Mouse (Mus musculus) fibroblast of lung, adult 2 months (primary cell): ENCODE data around the gene Anks1b.
A peak's percentile ranks its signal among the peaks of the same experiment; 100 is the strongest.

Experiments used
- DNase-seq: peaks from one replicate; pipeline ENCODE4 v3.0.0-alpha.2; 2011; ENCODE audit warnings: low read depth

Anks1b gene

GRCm38 (mm10) chr10:90376605-90377004 is 503.3 kb downstream of the Anks1b start:
- no peak for DNase-seq

- no peak for DNase-seq
These were observed 506.8 kb downstream of the Anks1b start for GRCm38 (mm10) chr10:90380062-90380461.

- DNase-seq: no peak
These were observed 507.5 kb downstream of the Anks1b start for GRCm38 (mm10) chr10:90380704-90381339.

- DNase-seq: no peak
These were observed 527.1 kb downstream of the Anks1b start for GRCm38 (mm10) chr10:90400382-90400781.

- no peak for DNase-seq
These were observed 535.2 kb downstream of the Anks1b start for GRCm38 (mm10) chr10:90408484-90408883.

DNA sequence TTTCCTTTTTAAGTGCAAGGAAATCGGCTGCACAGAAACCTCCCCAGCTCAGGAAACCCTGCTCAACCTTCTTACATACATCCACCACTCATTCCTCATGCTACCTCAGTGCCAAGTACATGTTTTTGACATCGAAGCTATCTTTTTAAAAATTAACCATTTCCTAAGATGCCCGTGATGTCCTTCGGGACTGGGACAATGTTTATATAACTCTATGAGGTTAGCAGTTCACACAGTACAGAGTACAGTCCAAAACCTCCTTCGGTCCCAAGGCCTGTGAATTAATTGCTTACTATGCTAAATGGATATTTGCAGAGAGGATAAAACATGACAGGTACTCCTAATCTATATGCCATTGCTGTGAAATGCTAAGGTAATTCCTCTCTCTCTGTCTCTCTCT is 558.2 kb downstream of the Anks1b start:
- no peak for DNase-seq

- no peak for DNase-seq
These were observed 558.7 kb downstream of the Anks1b start for GRCm38 (mm10) chr10:90431974-90432373.

DNA sequence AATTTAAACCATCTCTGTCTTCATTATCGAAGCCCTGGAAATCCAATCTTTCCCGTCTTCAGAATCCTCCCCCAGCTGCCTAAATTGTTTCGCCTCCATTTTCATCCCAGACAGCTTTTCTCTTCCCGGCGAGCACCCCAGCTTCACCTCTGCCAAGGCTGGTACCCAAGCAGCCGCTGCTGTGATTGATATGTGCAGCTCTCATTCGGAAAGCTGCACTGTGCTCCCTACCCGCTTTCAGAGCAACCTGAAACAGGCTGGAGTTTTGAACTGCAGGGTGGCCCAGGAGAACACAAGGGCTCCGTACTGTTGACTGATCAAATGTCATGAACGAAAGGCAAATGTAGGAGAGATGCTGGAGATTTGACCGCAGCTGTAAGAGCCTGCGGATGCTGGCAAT is 559.2 kb downstream of the Anks1b start:
- DNase-seq: no peak

DNA sequence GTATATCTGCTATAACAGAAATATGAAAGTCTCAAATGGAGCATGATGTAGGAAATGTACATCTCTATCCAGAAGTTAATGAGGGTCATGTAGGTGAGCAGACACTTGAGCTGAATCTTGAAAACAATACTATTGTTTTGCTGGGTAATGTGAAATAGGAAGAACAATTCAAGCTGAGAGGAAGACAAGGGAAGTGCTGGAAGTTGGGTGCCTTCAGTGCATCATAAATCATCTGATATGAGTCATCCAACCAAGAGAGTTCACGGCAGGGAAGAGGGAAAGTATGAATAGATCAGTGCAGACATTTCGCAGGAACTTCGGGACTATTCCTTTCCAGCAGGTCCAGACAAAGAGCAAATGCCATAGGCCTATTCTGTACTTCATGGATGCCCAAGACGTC is 567.7 kb downstream of the Anks1b start:
- DNase-seq: no peak

- peak; percentile 0 for DNase-seq
These were observed 568.3 kb downstream of the Anks1b start for GRCm38 (mm10) chr10:90441656-90442055.

DNA sequence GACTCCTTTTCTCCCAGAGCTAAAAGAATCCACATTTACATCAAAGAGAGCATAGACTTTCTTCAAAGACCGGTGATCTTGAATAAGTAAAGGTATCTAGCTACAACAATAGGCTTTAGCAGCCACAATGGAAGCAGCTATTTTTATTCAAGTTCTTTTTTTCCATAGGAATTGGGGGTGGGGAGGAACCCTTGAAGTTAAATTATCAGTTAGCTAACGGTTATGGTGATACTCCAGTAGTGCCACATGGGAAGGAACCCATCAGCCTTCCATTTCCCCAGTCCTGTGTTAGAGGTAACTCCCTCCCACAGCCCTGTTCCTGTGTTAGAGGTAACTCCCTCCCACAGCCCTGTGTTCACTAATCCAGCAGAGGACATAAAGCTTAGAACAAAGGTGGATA is 591.6 kb downstream of the Anks1b start:
- DNase-seq: no peak

- DNase-seq: no peak
These were observed 592.1 kb downstream of the Anks1b start for GRCm38 (mm10) chr10:90465426-90465825.

GRCm38 (mm10) chr10:90467546-90467945 is 594.2 kb downstream of the Anks1b start:
- no peak for DNase-seq

DNA sequence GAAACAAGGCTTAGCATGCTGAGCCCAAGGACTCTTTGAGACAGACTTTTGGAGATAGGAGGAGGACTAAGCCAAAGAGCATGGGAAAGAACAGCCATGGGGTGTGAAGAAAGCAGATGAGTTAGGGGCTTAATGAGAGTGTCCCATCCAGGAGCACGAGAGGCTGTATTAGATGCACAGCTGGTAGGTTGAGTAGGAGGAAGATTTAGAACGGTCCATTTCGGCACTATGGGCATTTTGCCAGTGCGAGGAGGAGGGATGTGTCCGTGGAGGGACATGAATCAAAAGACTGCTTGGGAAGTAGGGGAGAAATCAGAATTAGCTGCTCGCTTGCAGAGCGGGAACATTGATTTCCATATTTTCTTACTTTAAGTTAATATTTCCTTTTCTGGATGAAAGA is 620.1 kb downstream of the Anks1b start:
- no peak for DNase-seq

GRCm38 (mm10) chr10:90493996-90494642 is 620.8 kb downstream of the Anks1b start:
- no peak for DNase-seq

GRCm38 (mm10) chr10:90494981-90495516 is 621.7 kb downstream of the Anks1b start:
- DNase-seq: no peak

DNA sequence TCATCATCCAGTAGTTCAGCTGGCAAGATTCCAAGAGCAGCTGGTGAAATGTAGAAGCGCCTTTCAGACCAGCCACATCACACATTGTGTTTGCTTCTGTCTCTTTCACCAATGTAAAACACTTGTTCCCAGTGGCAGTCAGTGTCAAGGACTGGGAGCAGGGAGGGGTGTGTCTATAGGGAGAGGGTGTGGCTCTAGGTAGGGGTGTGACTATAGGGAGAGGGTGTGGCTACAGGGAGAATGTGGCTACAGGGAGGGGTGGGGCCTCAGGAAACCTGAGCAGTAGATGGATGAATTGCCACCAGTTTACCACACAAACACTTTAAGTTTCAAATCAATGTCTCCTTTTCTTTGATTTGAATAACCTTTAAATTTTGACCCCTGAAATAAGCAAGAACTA is 634.3 kb downstream of the Anks1b start:
- no peak for DNase-seq

DNA sequence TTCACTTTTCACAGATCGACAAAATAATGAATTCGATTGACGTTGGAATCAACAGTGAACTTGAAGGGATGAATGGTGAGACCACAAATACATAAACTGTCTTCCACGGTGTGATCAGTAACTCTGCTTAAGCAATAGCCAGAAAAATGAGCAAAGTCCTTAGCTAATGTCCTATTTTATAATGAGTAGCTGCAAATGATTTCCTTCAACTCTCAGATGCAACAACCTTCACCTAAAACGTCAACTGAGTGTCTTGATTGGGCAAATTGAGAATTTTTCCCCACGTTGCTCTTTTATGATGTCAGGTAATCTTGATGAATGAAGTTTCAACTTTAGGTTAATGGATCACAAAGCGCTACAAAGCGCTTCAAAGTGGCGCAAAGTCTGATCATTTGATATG is 639.5 kb downstream of the Anks1b start:
- DNase-seq: no peak

DNA sequence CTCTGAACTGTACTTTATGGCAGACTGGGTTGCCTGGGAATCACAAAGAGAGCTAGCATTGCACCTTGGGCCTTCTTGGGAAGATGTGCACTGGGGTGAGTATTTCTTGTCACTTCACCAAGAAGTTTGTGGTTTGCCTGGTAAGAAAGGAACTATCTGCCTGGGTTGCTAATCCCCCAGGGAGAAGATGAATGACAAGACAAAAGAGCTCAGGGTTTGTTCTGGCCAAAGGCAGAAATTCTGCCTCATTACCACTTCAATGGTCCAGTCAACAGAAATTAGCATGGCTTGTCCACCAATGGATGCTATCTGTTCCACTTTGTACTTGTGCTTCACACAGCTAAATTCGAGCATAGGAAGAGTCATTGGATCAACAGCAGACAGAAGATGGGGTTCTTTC is 658.5 kb downstream of the Anks1b start:
- DNase-seq: no peak

DNA sequence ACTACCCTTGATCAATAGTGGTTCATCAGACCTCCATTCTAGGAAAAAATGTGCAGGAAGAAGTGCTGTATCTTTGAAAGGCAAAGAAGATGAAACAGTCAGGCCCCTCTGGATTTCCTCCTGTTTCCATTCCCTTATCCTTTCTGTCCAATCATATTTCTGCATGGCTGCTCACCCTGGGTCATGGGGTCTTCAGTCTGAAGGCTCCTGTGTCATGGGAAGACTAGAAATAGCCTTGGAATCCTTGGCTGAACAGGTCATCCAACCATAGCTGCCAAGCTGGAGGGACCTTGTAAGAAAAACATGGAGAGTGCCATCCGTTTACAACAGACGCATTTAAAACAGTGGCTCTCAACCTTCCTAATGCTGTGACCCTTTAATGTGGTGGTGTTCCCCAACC is 662.1 kb downstream of the Anks1b start:
- DNase-seq: no peak

GRCm38 (mm10) chr10:90546635-90547034 is 673.3 kb downstream of the Anks1b start:
- DNase-seq: no peak

DNA sequence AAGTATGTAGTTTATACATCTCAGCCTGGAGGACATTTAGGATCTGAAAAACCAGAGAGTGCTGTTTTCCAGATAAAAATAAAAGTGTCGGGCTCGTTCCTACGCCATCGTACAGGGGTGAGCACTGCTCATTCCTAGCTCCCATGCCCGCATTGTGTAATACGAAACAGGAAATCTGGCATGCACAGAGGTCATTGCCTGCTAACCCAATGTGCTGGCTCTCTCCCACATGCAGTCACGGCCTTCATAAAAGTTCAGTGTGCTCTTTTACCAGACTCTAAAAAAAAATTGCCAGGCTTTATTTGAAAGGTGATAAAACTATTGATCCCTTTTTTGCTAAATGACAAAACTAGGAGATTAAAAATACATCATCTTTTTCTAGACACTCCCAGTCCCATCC is 689.6 kb downstream of the Anks1b start:
- peak; percentile 20 for DNase-seq

DNA sequence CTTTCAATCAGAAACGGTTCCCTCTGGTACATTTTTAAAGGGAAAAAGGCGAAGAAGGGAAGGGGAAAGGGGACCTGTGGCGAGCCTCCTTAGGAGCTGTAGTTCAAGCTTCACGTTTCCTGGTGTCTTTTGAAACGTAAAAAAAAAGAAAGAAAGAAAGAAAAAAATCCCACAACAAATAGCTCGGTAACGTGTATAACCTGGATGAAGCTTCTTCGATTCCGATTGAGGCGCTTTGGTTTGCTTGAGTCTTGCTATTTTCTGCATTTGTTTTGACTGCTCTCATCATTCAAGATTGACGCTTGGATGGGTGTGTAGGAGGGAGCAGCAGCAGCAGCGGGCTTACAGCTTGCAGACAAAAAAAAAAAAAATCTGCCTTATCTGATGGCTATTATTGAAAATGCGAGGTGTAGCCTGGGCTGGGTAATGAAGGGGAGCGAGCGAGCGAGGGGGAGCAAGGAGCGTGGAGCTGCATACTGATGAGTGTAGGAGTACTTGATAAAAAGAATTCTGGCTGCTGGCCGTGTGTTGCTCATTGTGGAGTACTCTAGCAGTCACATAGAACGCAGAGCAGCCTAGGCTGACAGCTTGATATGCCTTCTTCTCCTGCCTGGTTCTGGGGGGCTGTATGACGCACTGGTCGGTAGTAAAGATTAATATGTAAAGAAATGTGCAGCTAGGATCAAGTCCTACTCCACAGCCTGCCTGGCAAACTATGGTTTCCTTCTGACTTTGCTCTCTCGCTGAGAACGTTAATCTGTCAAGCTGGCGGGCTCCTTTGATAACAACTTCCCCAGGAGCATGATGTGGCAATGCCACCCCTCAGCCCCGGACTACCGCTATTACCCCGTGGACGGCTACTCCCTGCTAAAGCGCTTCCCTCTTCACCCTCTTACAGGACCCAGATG is 703.1 kb downstream of the Anks1b start:
- no peak for DNase-seq
